Mouse (Mus musculus) lung, postnatal 0 days (tissue): ENCODE data around the gene Tnfsfm13.

Experiments
- CTCF ChIP-seq: IDR thresholded peaks from 2 replicates; pipeline ENCODE4 v1.5.1; 2016; ENCODE audit warnings: antibody characterized with exemption, mild to moderate bottlenecking
- EP300 ChIP-seq: IDR thresholded peaks from 2 replicates; pipeline ENCODE4 v1.6.1; 2016; ENCODE audit warnings: antibody characterized with exemption, mild to moderate bottlenecking, control low read depth

DNA sequence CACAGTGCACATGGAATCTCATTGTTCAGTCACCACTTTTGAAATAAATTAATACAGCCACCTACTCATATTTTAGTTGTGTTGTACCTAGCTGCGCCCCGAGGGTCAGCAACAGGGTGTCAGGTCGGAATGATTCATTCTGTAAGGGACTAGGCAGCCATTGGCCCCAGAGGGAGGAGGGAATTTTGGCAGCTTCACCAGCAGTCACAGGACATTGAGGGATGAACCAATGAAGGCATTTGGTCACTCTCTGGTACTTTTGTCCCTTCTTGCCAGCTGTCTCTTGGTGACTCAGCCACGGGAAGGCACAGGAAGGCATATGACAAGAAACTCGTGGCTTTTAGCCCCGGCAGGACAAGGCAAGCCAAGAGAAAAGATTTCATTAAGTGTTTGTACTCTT lies 32.1 kb downstream of the Tnfsfm13 start:
- TF ChIP-seq EP300: no peak
- TF ChIP-seq CTCF: no peak
